Mouse (Mus musculus): Measurements from ENCODE around the gene Nelfe. TPM values are rescaled to one million over a fixed set of nuclear protein-coding genes. Genes with fewer than 3 reads are reported as not detected.
A peak's percentile ranks its signal among the peaks of the same experiment; 100 is the strongest.
"Not testable (repeated sequence)": the region's sequence is repeated elsewhere in the genome, so short reads cannot be mapped to it uniquely, and the experiment has no call there.

Gene Nelfe
- polyA plus RNA-seq, 1 experiment from 2014 or later, result 111 TPM

DNA sequence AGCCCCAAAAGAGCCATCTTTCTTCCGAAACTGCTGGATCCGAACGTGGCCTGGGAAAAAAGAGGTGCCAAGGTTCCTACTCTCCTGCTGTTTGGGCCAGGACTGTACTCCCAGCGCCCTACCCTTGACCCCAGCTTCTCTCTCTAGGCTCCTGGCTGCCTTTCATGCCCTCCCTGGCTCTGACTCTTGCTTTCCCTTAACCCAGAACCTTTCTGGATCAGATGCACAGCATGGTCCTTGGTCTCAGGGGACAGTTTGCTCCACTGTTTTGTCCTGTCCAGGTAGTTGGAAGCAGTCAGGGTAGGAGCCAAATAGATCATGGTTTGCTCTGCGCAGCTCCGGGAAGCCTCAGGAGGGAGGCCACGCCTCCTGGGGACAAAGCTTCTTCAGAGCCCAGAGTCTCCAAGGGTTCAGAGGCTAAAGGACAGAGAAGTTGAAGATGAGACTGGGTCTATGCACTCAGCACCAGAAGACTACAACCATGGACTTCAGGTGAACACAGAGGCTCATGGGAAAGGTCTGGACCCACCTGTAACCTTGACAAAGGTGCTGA, 35.3 kb upstream of the Nelfe start:
- WGBS, result 83% methylated on average over 7 of the region's 7 CpGs
- Histone ChIP-seq H3K4me3 (no peak overlapping the region), H3K27me3 (no peaks in the 10 kb centered on the region), H3K4me2 (replicated peaks) (no peak overlapping the region), H3K9me3 (replicated peaks) (no peaks in the 10 kb centered on the region), H3K9ac (no peak overlapping the region), H3K36me3 (no peaks in the 10 kb centered on the region), H3K27ac (no peak overlapping the region), H3K4me1 (no peaks in the 10 kb centered on the region)
- no peak for ATAC-seq (ENCODE audit: low FRiP score)

DNA sequence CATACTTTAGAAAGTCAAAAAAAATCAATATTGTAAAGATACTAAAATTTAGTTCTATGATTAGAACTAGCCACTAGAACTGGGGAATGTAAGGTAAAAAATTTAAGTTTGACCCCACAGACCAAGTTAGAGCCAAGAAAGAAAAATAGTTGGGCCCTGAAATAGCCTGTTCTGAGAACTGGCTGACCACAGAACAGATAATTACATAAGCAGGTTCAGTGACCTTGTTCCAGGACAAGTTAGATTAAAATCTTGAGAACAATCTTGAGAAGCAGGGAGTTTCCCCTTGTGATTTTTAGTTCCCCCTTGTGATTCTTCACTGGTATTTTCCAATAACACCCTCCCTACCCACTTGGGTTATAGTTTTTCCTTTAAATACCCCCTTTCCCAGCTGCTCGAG, 19.4 kb upstream of the Nelfe start:
- H3K4me1 ChIP-seq; H3K27me3 ChIP-seq; H3K4me3 ChIP-seq; H3K9me3 ChIP-seq (replicated peaks); H3K9ac ChIP-seq; H3K4me2 ChIP-seq (replicated peaks); H3K27ac ChIP-seq; ATAC-seq (ENCODE audit: low FRiP score): not testable (repeated sequence)
- 96% methylated on average over 1 of the region's 1 CpGs for WGBS
- peaks cover 70% of the 10 kb centered on the region for H3K36me3 ChIP-seq

GRCm38 (mm10) chr17:34836155-34836855, 13.9 kb upstream of the Nelfe start:
- Histone ChIP-seq H3K9me3 (replicated peaks) (no peaks in the 10 kb centered on the region), H3K9ac (peak overlapping the region; percentile 77), H3K4me2 (replicated peaks) (peak overlapping the region; percentile 89), H3K36me3 (peaks cover 46% of the 10 kb centered on the region), H3K27me3 (no peaks in the 10 kb centered on the region), H3K27ac (peak overlapping the region; percentile 80), H3K4me1 (peaks cover 27% of the 10 kb centered on the region), H3K4me3 (peak overlapping the region; percentile 72)
- peak; percentile 83 for ATAC-seq (ENCODE audit: low FRiP score)
- WGBS, result 4% methylated on average over 47 of the region's 48 CpGs

GRCm38 (mm10) chr17:34836856-34837221, 13.4 kb upstream of the Nelfe start, which contains the start of the genes Stk19 and Dxo:
Gene Stk19, minus strand, starts transcription at chr17:34836945.
Gene Dxo, plus strand, starts transcription at chr17:34837019.
- Histone ChIP-seq H3K4me1 (peaks cover 27% of the 10 kb centered on the region), H3K27ac (peak within 1 kb of the TSS; percentile 80), H3K27me3 (no peaks in the 10 kb centered on the region), H3K4me2 (replicated peaks) (peak within 1 kb of the TSS; percentile 96), H3K9ac (peak within 1 kb of the TSS; percentile 80), H3K9me3 (replicated peaks) (no peaks in the 10 kb centered on the region), H3K36me3 (peaks cover 48% of the 10 kb centered on the region), H3K4me3 (peak within 1 kb of the TSS; percentile 72)
- under 1% methylated on average over 40 of the region's 40 CpGs for WGBS
- ATAC-seq (ENCODE audit: low FRiP score), result peak; percentile 94

- WGBS, result 43% methylated on average over 43 of the region's 43 CpGs
- Histone ChIP-seq H3K9me3 (replicated peaks) (no peaks in the 10 kb centered on the region), H3K27ac (peak overlapping the region; percentile 61; the same call in 1 of the 2 replicates)
These were observed 12.5 kb upstream of the Nelfe start for GRCm38 (mm10) chr17:34837464-34838324.

DNA sequence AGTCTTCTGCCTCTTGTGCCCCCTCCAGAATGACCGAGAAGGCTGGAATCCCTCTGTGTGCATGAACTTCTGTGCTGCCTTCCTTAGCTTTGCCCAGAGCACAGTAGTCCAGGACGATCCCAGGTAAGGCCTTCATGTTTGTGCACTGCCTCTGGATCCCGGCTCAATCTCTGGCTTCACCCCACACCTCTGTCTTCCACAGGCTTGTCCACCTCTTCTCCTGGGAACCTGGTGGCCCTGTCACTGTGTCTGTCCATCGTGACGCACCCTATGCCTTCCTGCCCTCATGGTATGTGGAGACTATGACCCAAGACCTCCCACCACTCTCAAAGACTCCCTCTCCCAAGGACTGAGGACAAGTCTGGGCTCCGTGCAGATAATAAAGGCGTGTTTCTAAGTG, 11.4 kb upstream of the Nelfe start:
- Histone ChIP-seq H3K27ac (no peak overlapping the region), H3K27me3 (no peaks in the 10 kb centered on the region), H3K9ac (peak overlapping the region; percentile 32; the same call in 1 of the 2 replicates), H3K36me3 (peaks cover 56% of the 10 kb centered on the region), H3K9me3 (replicated peaks) (no peaks in the 10 kb centered on the region), H3K4me1 (peaks cover 27% of the 10 kb centered on the region), H3K4me3 (no peak overlapping the region), H3K4me2 (replicated peaks) (no peak overlapping the region; the same call in 1 of the 2 replicates)
- WGBS, result 91% methylated on average over 7 of the region's 7 CpGs
- ATAC-seq (ENCODE audit: low FRiP score), result no peak

More at GRCm38 (mm10) chr17:34837464-34838324, 12.5 kb upstream of the Nelfe start:
- peak overlapping the region; percentile 72 for H3K4me3 ChIP-seq
- peak overlapping the region; percentile 80 for H3K9ac ChIP-seq
- H3K4me2 ChIP-seq (replicated peaks), result peak overlapping the region; percentile 96
- H3K27me3 ChIP-seq, result no peaks in the 10 kb centered on the region
- peaks cover 27% of the 10 kb centered on the region for H3K4me1 ChIP-seq
- peak; percentile 33 for ATAC-seq (ENCODE audit: low FRiP score)
- H3K36me3 ChIP-seq, result peaks cover 53% of the 10 kb centered on the region

- no peak for ATAC-seq (ENCODE audit: low FRiP score)
- Histone ChIP-seq H3K36me3 (peaks cover 75% of the 10 kb centered on the region), H3K4me1 (peaks cover 21% of the 10 kb centered on the region), H3K27me3 (no peaks in the 10 kb centered on the region), H3K9ac (no peak overlapping the region), H3K27ac (no peak overlapping the region), H3K9me3 (replicated peaks) (no peaks in the 10 kb centered on the region), H3K4me3 (no peak overlapping the region), H3K4me2 (replicated peaks) (no peak overlapping the region)
- 82% methylated on average over 6 of the region's 6 CpGs for WGBS
These were observed 9.4 kb upstream of the Nelfe start for GRCm38 (mm10) chr17:34840736-34841307.

GRCm38 (mm10) chr17:34844884-34845283, 5.3 kb upstream of the Nelfe start:
- Histone ChIP-seq H3K9me3 (replicated peaks) (no peaks in the 10 kb centered on the region), H3K36me3 (peaks cover 83% of the 10 kb centered on the region), H3K4me3 (no peak overlapping the region), H3K9ac (no peak overlapping the region), H3K27ac (no peak overlapping the region), H3K4me1 (peaks cover 9% of the 10 kb centered on the region), H3K4me2 (replicated peaks) (no peak overlapping the region), H3K27me3 (no peaks in the 10 kb centered on the region)
- 92% methylated on average over 13 of the region's 13 CpGs for WGBS
- no peak for ATAC-seq (ENCODE audit: low FRiP score)

- Histone ChIP-seq H3K9ac (no peak overlapping the region), H3K4me2 (replicated peaks) (no peak overlapping the region), H3K4me3 (no peak overlapping the region), H3K36me3 (peaks cover 62% of the 10 kb centered on the region), H3K27ac (no peak overlapping the region), H3K4me1 (peaks cover 20% of the 10 kb centered on the region), H3K27me3 (no peaks in the 10 kb centered on the region), H3K9me3 (replicated peaks) (no peaks in the 10 kb centered on the region)
- WGBS, result 87% methylated on average over 6 of the region's 6 CpGs
- no peak for ATAC-seq (ENCODE audit: low FRiP score)
These were observed 3.0 kb upstream of the Nelfe start for GRCm38 (mm10) chr17:34847192-34847591.

DNA sequence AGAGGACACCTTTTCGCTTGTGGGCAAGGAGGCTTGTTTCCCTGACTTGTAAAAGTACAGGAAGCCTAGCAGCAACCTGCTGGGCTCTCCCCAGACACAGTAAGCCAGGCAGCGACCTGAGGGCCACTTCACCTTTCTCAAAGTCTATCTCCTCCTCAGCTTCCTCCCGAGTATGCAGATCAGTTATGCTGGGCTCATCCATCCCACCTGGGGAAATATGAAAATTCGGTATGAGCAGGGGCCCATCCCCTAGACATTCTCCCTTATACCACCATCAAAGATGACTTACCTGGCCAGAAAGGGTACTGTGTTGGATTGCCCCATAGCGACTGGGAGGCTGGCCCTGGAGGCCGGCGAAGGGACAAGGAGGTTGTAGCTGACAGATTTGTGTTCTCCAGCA, 2.6 kb upstream of the Nelfe start:
- Histone ChIP-seq H3K4me3 (no peak overlapping the region), H3K36me3 (peaks cover 62% of the 10 kb centered on the region), H3K4me2 (replicated peaks) (no peak overlapping the region), H3K9ac (no peak overlapping the region), H3K27ac (no peak overlapping the region), H3K4me1 (peaks cover 20% of the 10 kb centered on the region), H3K27me3 (no peaks in the 10 kb centered on the region), H3K9me3 (replicated peaks) (no peaks in the 10 kb centered on the region)
- no peak for ATAC-seq (ENCODE audit: low FRiP score)
- WGBS, result 92% methylated on average over 7 of the region's 7 CpGs

DNA sequence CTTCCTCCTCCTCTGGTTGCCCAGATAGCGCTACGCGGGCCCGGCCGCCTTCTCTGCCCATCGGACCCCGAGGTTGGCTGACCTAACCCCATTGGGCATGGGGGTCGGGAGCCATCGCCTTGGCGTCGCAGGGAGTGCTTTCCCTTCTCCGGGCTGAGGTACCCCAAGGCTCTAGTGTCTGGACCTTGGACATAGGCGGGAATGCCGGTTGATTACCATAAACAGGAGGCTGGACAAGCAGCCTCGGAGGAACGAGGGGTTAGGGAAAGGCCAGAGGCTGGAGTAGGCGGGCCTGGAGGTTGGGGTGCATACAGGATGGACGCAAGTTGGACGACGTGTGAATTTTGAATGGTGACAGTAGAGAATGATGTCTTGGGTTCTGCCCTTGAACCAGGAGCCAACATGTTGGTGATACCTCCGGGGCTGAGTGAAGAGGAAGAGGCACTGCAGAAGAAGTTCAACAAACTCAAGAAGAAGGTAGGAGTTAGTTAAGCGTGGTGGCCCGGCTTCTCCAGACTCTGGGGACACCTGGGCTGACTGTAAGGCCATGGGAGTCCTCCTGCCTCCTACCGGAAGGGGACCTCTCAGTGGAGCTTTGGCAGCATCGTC, 430 bp downstream of the Nelfe start:
- Histone ChIP-seq H3K9ac (peak overlapping the region; percentile 80), H3K36me3 (peaks cover 62% of the 10 kb centered on the region), H3K4me3 (peak overlapping the region; percentile 71), H3K9me3 (replicated peaks) (no peaks in the 10 kb centered on the region), H3K27me3 (no peaks in the 10 kb centered on the region), H3K4me1 (peaks cover 20% of the 10 kb centered on the region), H3K27ac (no peak overlapping the region; the same call in 1 of the 2 replicates), H3K4me2 (replicated peaks) (peak overlapping the region; percentile 94)
- WGBS, result under 1% methylated on average over 25 of the region's 25 CpGs
- ATAC-seq (ENCODE audit: low FRiP score), result no peak
